Mouse (Mus musculus) hindbrain, postnatal 0 days (tissue): ENCODE results near the gene Slc22a1. TPM values are rescaled to one million over a fixed set of nuclear protein-coding genes. Genes with fewer than 3 reads are reported as not detected.

Experiments
- ATAC-seq: fragments of 200-750 bp; cut with Nextera tagmentation; 2 replicates; pipeline ENCODE4 v1.8.0; 2017; ENCODE audit warnings: mild to moderate bottlenecking, moderate TSS enrichment, moderate library complexity
- DNase-seq: peaks from one replicate; pipeline ENCODE4 v3.0.0-alpha.2; 2015; ENCODE audit warnings: low spot score
- H3K27ac ChIP-seq: fragments of 300-500 bp; sonication (generic); 2 replicates; pipeline ENCODE4 v1.5.1; 2014; ENCODE audit warnings: mild to moderate bottlenecking
- H3K27me3 ChIP-seq: fragments of 300-500 bp; sonication (generic); 2 replicates; pipeline ENCODE4 v1.6.1; 2014; ENCODE audit warnings: low read length, mixed read lengths; ENCODE audit not compliant: insufficient read depth
- H3K36me3 ChIP-seq: fragments of 300-500 bp; sonication (generic); 2 replicates; pipeline ENCODE4 v1.6.1; 2014; ENCODE audit warnings: low read length, mixed read lengths; ENCODE audit not compliant: insufficient read depth
- H3K4me1 ChIP-seq: fragments of 300-500 bp; sonication (generic); 2 replicates; pipeline ENCODE4 v1.6.1; 2014; ENCODE audit warnings: antibody characterized with exemption, low read length, mixed read lengths; ENCODE audit not compliant: insufficient read depth
- H3K4me2 ChIP-seq: fragments of 300-500 bp; sonication (generic); 2 replicates; pipeline ENCODE4 v1.6.1; 2014; ENCODE audit warnings: low read depth, mild to moderate bottlenecking, low read length, moderate library complexity, mixed read lengths
- H3K4me3 ChIP-seq: fragments of 300-500 bp; sonication (generic); 2 replicates; pipeline ENCODE4 v1.5.1; 2014; ENCODE audit warnings: low read length
- H3K9ac ChIP-seq: fragments of 300-500 bp; sonication (generic); replicated peaks from 2 replicates; pipeline ENCODE4 v1.6.1; 2014; ENCODE audit warnings: mild to moderate bottlenecking, low read length, moderate library complexity, mixed read lengths
- H3K9me3 ChIP-seq: fragments of 300-500 bp; sonication (generic); 2 replicates; pipeline ENCODE4 v1.6.1; 2016; ENCODE audit warnings: low read length, mixed read lengths
- CTCF ChIP-seq: IDR thresholded peaks from 2 replicates; pipeline ENCODE4 v1.5.1; 2016; ENCODE audit warnings: antibody characterized with exemption, control low read depth, low read depth
- WGBS: fragments of 180-500 bp; shearing (Covaris S2); extraction: QIAGEN DNeasy Blood & Tissue Kit; methylation state at CpG from one replicate; pipeline ENCODE4 v1.1.7; 2014; 5-methylcytosine and 5-hydroxymethylcytosine counted together
- polyA plus RNA-seq: library from polyadenylated mRNA; unstranded; fragments of >200 nt; fragmentation: Nextera tagmentation; extraction: Ambion mirVana; gene quantifications from 2 replicates; pipeline ENCODE4 v1.2.1, GENCODE M21; 2015
- total RNA-seq: library from RNA; depleted of rRNA; stranded (reverse); fragments of >200 nt; gene quantifications from 2 replicates; pipeline ENCODE4 v1.2.3, GENCODE M21; 2014

The Slc22a1 gene
- total and polyA plus RNA-seq, 2 experiments from 2014 or later = 0.10 to 0.26 TPM

DNA sequence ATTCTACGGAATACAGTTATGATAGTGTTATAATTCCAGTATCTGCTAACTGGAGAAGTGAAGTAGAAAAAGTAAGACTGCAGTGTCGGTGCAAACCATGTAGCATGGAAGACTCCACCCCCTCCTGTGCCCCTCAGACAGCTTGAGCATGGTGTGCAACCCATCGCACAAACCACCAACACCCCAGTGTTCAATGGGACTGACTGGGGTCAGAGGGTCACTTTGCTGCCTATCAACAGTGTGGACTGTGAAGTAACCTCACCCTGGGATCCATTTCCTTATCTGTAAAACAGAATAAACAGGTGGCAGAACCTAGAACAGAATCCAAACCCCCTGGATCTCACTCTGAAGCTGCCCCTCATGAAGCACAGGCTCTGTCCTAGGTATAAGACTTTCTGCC is 32.8 kb upstream of the Slc22a1 start:
- H3K4me3 ChIP-seq = no peak overlapping the region
- no peak overlapping the region for H3K9ac ChIP-seq
- no peak overlapping the region for H3K4me2 ChIP-seq
- DNase-seq (no peak), ATAC-seq (no peak)
- peaks cover 34% of the 10 kb centered on the region for H3K36me3 ChIP-seq
- no peaks in the 10 kb centered on the region for H3K9me3 ChIP-seq
- WGBS = 92% methylated on average over 3 of the region's 3 CpGs
- H3K27me3 ChIP-seq = no peaks in the 10 kb centered on the region
- no peaks in the 10 kb centered on the region for H3K4me1 ChIP-seq
- H3K27ac ChIP-seq = no peak overlapping the region
- TF ChIP-seq CTCF = no peak

- ATAC-seq (no peak), DNase-seq (no peak)
- Histone ChIP-seq H3K27ac (no peak overlapping the region), H3K4me3 (no peak overlapping the region), H3K9ac (no peak overlapping the region), H3K4me2 (no peak overlapping the region), H3K4me1 (no peaks in the 10 kb centered on the region), H3K27me3 (no peaks in the 10 kb centered on the region), H3K9me3 (no peaks in the 10 kb centered on the region), H3K36me3 (peaks cover 47% of the 10 kb centered on the region)
- TF ChIP-seq CTCF = no peak
- 88% methylated on average over 10 of the region's 10 CpGs for WGBS
Observed at GRCm38 (mm10) chr17:12706590-12707049, 31.0 kb upstream of the Slc22a1 start.

DNA sequence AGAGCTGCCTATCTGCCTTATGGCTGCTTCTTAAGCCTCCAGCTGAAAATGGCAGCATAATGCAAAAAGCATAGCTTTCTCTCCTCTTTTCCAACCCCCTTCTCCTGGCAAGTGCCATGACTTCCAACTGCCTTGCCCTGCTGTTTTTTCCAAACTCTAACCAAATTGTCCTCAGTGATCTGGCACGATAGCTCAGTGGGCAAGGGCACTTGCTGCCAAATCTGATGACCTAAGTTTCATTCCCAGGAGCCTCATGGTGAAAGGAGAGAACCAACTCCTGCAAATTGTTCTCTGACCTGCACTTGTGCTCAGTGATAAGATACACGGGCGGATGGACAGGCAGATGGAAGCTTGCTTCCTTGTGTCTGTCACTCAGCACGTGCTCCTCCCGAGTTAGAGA is 27.3 kb upstream of the Slc22a1 start:
- no peaks in the 10 kb centered on the region for H3K27me3 ChIP-seq
- H3K27ac ChIP-seq = no peak overlapping the region
- 85% methylated on average over 5 of the region's 5 CpGs for WGBS

DNA sequence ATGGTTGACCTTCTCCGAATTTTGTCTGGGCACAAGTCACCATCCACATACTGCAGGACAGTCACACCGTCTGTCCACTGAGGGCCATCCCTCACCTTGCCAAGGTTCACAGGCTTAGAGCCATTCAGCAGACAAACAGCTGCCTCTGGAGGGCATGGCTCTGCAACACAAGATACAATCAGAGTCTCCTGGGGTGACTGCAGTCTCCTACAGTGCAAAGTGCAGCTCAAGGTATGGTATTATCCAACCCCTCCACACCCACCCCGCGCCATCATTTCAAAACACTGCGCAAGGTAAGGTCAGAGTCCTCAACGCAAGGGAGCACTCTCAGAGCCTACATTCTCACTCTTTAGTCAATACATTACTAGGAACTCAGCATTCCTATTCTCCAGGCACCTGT is 24.7 kb upstream of the Slc22a1 start:
- DNase-seq (no peak), ATAC-seq (no peak)
- Histone ChIP-seq H3K27ac (no peak overlapping the region), H3K9ac (no peak overlapping the region), H3K9me3 (no peaks in the 10 kb centered on the region), H3K36me3 (peaks cover 77% of the 10 kb centered on the region), H3K4me1 (no peaks in the 10 kb centered on the region), H3K4me3 (no peak overlapping the region), H3K27me3 (no peaks in the 10 kb centered on the region), H3K4me2 (no peak overlapping the region)
- 94% methylated on average over 6 of the region's 6 CpGs for WGBS
- TF ChIP-seq CTCF = no peak

More for the DNA sequence above, 27.3 kb upstream of the Slc22a1 start:
- H3K4me3 ChIP-seq = no peak overlapping the region
- no peak overlapping the region for H3K4me2 ChIP-seq
- no peak for TF ChIP-seq CTCF
- no peak overlapping the region for H3K9ac ChIP-seq
- DNase-seq (no peak), ATAC-seq (no peak)
- peaks cover 61% of the 10 kb centered on the region for H3K36me3 ChIP-seq
- H3K4me1 ChIP-seq = no peaks in the 10 kb centered on the region
- no peaks in the 10 kb centered on the region for H3K9me3 ChIP-seq

GRCm38 (mm10) chr17:12691899-12692298 is 16.3 kb upstream of the Slc22a1 start:
- DNase-seq (no peak), ATAC-seq (no peak)
- TF ChIP-seq CTCF = no peak
- H3K9ac ChIP-seq = no peak overlapping the region
- no peaks in the 10 kb centered on the region for H3K9me3 ChIP-seq
- no peak overlapping the region for H3K27ac ChIP-seq
- H3K36me3 ChIP-seq = peaks cover 84% of the 10 kb centered on the region
- no peaks in the 10 kb centered on the region for H3K27me3 ChIP-seq
- no peaks in the 10 kb centered on the region for H3K4me1 ChIP-seq
- no peak overlapping the region for H3K4me2 ChIP-seq
- WGBS = 95% methylated on average over 7 of the region's 7 CpGs
- no peak overlapping the region for H3K4me3 ChIP-seq

- ATAC-seq (0 out of 2 replicates have a peak, but pooled peaks have one; percentile 1), DNase-seq (peak; percentile 70)
- TF ChIP-seq CTCF = peak; percentile 74
- Histone ChIP-seq H3K27me3 (no peaks in the 10 kb centered on the region), H3K9me3 (no peaks in the 10 kb centered on the region), H3K36me3 (peaks cover 86% of the 10 kb centered on the region), H3K9ac (no peak overlapping the region), H3K27ac (no peak overlapping the region), H3K4me2 (no peak overlapping the region), H3K4me1 (no peaks in the 10 kb centered on the region), H3K4me3 (no peak overlapping the region)
- WGBS = 68% methylated on average over 3 of the region's 3 CpGs
Observed at GRCm38 (mm10) chr17:12689537-12689936, 13.9 kb upstream of the Slc22a1 start.

GRCm38 (mm10) chr17:12688427-12689110 is 12.9 kb upstream of the Slc22a1 start:
- no peaks in the 10 kb centered on the region for H3K4me1 ChIP-seq
- no peak for TF ChIP-seq CTCF
- ATAC-seq (peak; percentile 46; the same call in 1 of the 2 replicates), DNase-seq (peak; percentile 81)
- no peaks in the 10 kb centered on the region for H3K27me3 ChIP-seq
- H3K9me3 ChIP-seq = no peaks in the 10 kb centered on the region
- H3K4me2 ChIP-seq = no peak overlapping the region
- H3K4me3 ChIP-seq = no peak overlapping the region
- H3K9ac ChIP-seq = no peak overlapping the region
- peaks cover 82% of the 10 kb centered on the region for H3K36me3 ChIP-seq
- 74% methylated on average over 20 of the region's 20 CpGs for WGBS
- H3K27ac ChIP-seq = no peak overlapping the region
